26 mouse cellular contexts compared by ENCODE assay signal in the genomic region with DNA sequence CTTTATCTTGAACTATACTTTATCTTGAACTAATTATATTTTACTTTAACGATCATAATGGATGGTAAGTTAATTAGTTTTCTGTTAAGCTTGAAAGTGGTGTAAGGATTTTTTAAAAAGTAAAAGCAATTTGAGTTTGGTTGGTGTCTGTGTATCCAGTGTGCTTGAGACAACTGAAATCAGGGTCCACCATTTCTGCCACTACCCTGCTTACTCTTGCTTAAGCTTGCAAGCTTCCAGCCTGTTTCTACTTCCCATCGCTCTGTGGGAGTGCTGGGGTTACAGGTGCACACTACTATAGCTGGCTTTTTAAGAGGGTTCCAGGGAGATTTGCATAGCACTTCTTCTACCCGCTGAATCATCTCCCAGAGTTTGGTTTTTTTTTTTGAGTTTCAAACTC. TPM values are rescaled to one million over a fixed set of nuclear protein-coding genes. Genes with fewer than 3 reads are reported as not detected.
DNase-seq lines count a peak whose midpoint lies in the region; ATAC-seq and TF ChIP-seq lines count a peak whose summit lies in the region.
"Had no signal": no experiment of that assay in that cellular context is flagged by ENCODE, and none has a peak within 500 bp of the region (broad histone marks: within the 10 kb centered on the region; RNA-seq: fewer than 3 reads in every experiment).

No protein-coding gene starts in this region.

- H3K27me3 ChIP-seq in midbrain, embryonic 11.5 days (ENCODE audit: control insufficient read depth, insufficient read depth, low read length), result no peaks in the 10 kb centered on the region
- H3K27me3 ChIP-seq in midbrain, embryonic 14.5 days (ENCODE audit: control insufficient read depth, insufficient read depth, low read length), result no peaks in the 10 kb centered on the region
- H3K27me3 ChIP-seq in CH12.LX (replicated peaks), result no peaks in the 10 kb centered on the region
- H3K27me3 ChIP-seq: Patski had no signal

- in situ Hi-C loops in CH12.LX (cut with MboI; ENCODE audit: low pct_ligation_motif_present, low pct_unique_long_range_greater_than_20kb, low sequenced_read_pairs), result loop anchor here (10.0 kb wide), 1 partner anchor 105 kb away; the partner anchor contains the start of gene Ranbp6

- DNase-seq in heart, adult 11 months, result peak; percentile 55
- no peak for DNase-seq in heart, postnatal 4 days
- DNase-seq in midbrain, embryonic 11.5 days (ENCODE audit: low spot score, missing footprints), result peak; percentile 69
- no peak for DNase-seq in midbrain, embryonic 14.5 days
- DNase-seq in A20 (ENCODE audit: low read depth, low spot score), result peak; percentile 37
- peak; percentile 4 for DNase-seq in CH12.LX (ENCODE audit: extremely low read depth)
- DNase-seq in adrenal gland, postnatal 36 days, result no peak
- DNase-seq in spleen, postnatal 10 days (ENCODE audit: low spot score in 2 of 2), result no peak
- DNase-seq: adrenal gland, adult 2 months; adrenal gland, adult 8-10 months; adrenal gland, postnatal 10 days; adrenal gland, postnatal 14 days; adrenal gland, postnatal 25 days; B cell, adult 2 months; cerebellum, adult 11 months; cerebellum, adult 11-12 months; cerebellum, adult 18-20 months; cerebellum, adult 2 months; cerebellum, adult 8-10 months had no signal

- no peak overlapping the region for H3K9ac ChIP-seq in midbrain, embryonic 11.5 days (ENCODE audit: low read length)
- no peak overlapping the region for H3K9ac ChIP-seq in midbrain, embryonic 14.5 days (replicated peaks; ENCODE audit: low read length)
- H3K9ac ChIP-seq in CH12.LX (ENCODE audit: insufficient read depth, low read depth), result no peak overlapping the region

- no peaks in the 10 kb centered on the region for H3K9me3 ChIP-seq in midbrain, embryonic 11.5 days (ENCODE audit: control insufficient read depth, low read length)
- no peaks in the 10 kb centered on the region for H3K9me3 ChIP-seq in midbrain, embryonic 14.5 days (ENCODE audit: control insufficient read depth, low read length)
- H3K9me3 ChIP-seq in CH12.LX (replicated peaks; ENCODE audit: low read length), result no peaks in the 10 kb centered on the region
- H3K9me3 ChIP-seq: G1E had no signal

- dilution Hi-C loops in CH12.LX (cut with MboI; ENCODE audit: extremely low pct_ligation_motif_present, extremely low pct_unique_long_range_greater_than_20kb, low sequenced_read_pairs), result no loop called here

- H3K79me2 ChIP-seq in CH12.LX (replicated peaks; ENCODE audit: control insufficient read depth, extremely low read depth, insufficient read depth, poor library complexity, severe bottlenecking), result no peaks in the 10 kb centered on the region

- 82% methylated on average over 3 of the region's 3 CpGs for WGBS in midbrain, embryonic 11.5 days
- 73% methylated on average over 3 of the region's 3 CpGs for WGBS in midbrain, embryonic 14.5 days

- no peak overlapping the region for H3K27ac ChIP-seq in midbrain, embryonic 11.5 days (ENCODE audit: low read depth, low read length)
- H3K27ac ChIP-seq in midbrain, embryonic 14.5 days (replicated peaks; ENCODE audit: low read depth, low read length), result no peak overlapping the region
- H3K27ac ChIP-seq in CH12.LX (ENCODE audit: insufficient read depth, low read depth), result no peak overlapping the region

- H3K4me1 ChIP-seq in midbrain, embryonic 11.5 days (ENCODE audit: control insufficient read depth, insufficient read depth, low read length), result no peaks in the 10 kb centered on the region
- H3K4me1 ChIP-seq in midbrain, embryonic 14.5 days (ENCODE audit: control insufficient read depth, insufficient read depth, low read length), result no peaks in the 10 kb centered on the region
- H3K4me1 ChIP-seq in CH12.LX (ENCODE audit: control insufficient read depth in 1 of 2, insufficient read depth in 2 of 2), result peaks cover 11 to 39% of the 10 kb centered on the region in 2 experiments

- no peak overlapping the region for H3K4me3 ChIP-seq in midbrain, embryonic 11.5 days (ENCODE audit: low read depth, low read length)
- H3K4me3 ChIP-seq in midbrain, embryonic 14.5 days (replicated peaks; ENCODE audit: low read depth, low read length), result no peak overlapping the region
- H3K4me3 ChIP-seq in CH12.LX (replicated peaks in 1 of 3; ENCODE audit: low read depth in 2 of 3, low read length in 2 of 3, poor library complexity in 1 of 3), result no peak overlapping the region

- H3K36me3 ChIP-seq in midbrain, embryonic 11.5 days (ENCODE audit: control insufficient read depth, insufficient read depth, low read length), result no peaks in the 10 kb centered on the region
- no peaks in the 10 kb centered on the region for H3K36me3 ChIP-seq in midbrain, embryonic 14.5 days (ENCODE audit: control insufficient read depth, insufficient read depth, low read length)
- H3K36me3 ChIP-seq in CH12.LX (replicated peaks in 1 of 2; ENCODE audit: control insufficient read depth in 1 of 2, insufficient read depth in 1 of 2, low read length in 1 of 2), result peaks cover 0 to 4% of the 10 kb centered on the region in 2 experiments

- no peak for TF ChIP-seq CTCF in CH12.LX (conservative IDR thresholded peaks at IDR 0.05 in 1 of 2, IDR thresholded peaks at IDR 0.05 in 1 of 2; ENCODE audit: low read depth in 2 of 2, low read length in 2 of 2)

- TF ChIP-seq POLR2A in CH12.LX (IDR thresholded peaks at IDR 0.05; ENCODE audit: low read depth, low read length), result no peak

- no peak overlapping the region for H3K4me2 ChIP-seq in midbrain, embryonic 11.5 days
- no peak overlapping the region for H3K4me2 ChIP-seq in midbrain, embryonic 14.5 days (ENCODE audit: low read length)
- no peak overlapping the region for H3K4me2 ChIP-seq in CH12.LX (ENCODE audit: insufficient read depth, low read depth, poor library complexity, severe bottlenecking)

- no peak for ATAC-seq in midbrain, embryonic 11.5 days (ENCODE audit: low FRiP score)
- ATAC-seq in midbrain, embryonic 14.5 days (ENCODE audit: low FRiP score, low TSS enrichment), result no peak
- ATAC-seq: activated CD4-positive, CD25-positive, alpha-beta regulatory T cell, adult 4 months; CD4-positive, CD25-positive, alpha-beta regulatory T cell, adult 4 months; Patski had no signal

- no peak for TF ChIP-seq RAD21 in CH12.LX (IDR thresholded peaks at IDR 0.05; ENCODE audit: low read depth, low read length)

- no peak for TF ChIP-seq EP300 in CH12.LX (IDR thresholded peaks at IDR 0.05; ENCODE audit: low read length)

TF ChIP-seq in CH12.LX, 34 proteins besides CTCF, POLR2A, EP300 and RAD21:
- TF ChIP-seq HCFC1 (IDR thresholded peaks at IDR 0.05; ENCODE audit: low read depth, low read length), result no peak
- TF ChIP-seq ZNF384 (IDR thresholded peaks at IDR 0.05; ENCODE audit: low read depth, low read length), result peak; percentile 80
TF ChIP-seq in CH12.LX: peak in this region for 1.

RNA-seq across cellular contexts. Expression of gene Mlana, which starts 11.8 kb away (rescaled TPM):
- 1 to 10 TPM; 3.9 to 5.1 TPM for total RNA-seq in heart, postnatal 4 days (2021)
- 0.26 and 0.54 TPM in 2 replicates for polyA plus RNA-seq in midbrain, embryonic 11.5 days (2014; fragmentation: Nextera tagmentation; extraction: Ambion mirVana)
- not detected in 2 replicates for polyA plus RNA-seq in midbrain, embryonic 14.5 days (2014; fragmentation: Nextera tagmentation; extraction: Ambion mirVana)
- total RNA-seq in CH12.LX (2012; rRNA removed) (not detected in 2 replicates), CH12.LX (2014; rRNA removed) (not detected in 2 replicates)
- polyA plus RNA-seq in CH12.LX (2012; ENCODE audit: insufficient read length, low read depth), result not detected in 2 replicates
- not detected for total RNA-seq in adrenal gland, postnatal 36 days (2021)
- total RNA-seq: adrenal gland, adult 18-20 months; adrenal gland, adult 2 months; adrenal gland, adult 8-10 months; adrenal gland, postnatal 10 days; adrenal gland, postnatal 14 days; adrenal gland, postnatal 25 days; adrenal gland, postnatal 4 days; G1E had no signal
- polyA plus RNA-seq: activated CD4-positive, CD25-positive, alpha-beta regulatory T cell, adult 4 months; adrenal gland, adult 2 months; C2C12; CD4-positive, CD25-positive, alpha-beta regulatory T cell, adult 4 months; cerebellum, adult 2 months; G1E had no signal

Comparison
In these comparisons a context has a peak if more than half of its experiments do, and no peak if none do; other contexts are left out.
1. DNase-seq: peak in heart, adult 11 months (single experiment), midbrain, embryonic 11.5 days (single experiment), A20 (single experiment) and CH12.LX (single experiment); none in heart, postnatal 4 days (single experiment), midbrain, embryonic 14.5 days (single experiment), adrenal gland, postnatal 36 days (0 of 2) and spleen, postnatal 10 days (0 of 2).
2. RNA of gene Mlana, which starts 11.8 kb away (total RNA-seq): 3.9 to 5.1 TPM in heart, postnatal 4 days; not detected in CH12.LX and not detected in adrenal gland, postnatal 36 days; every median in the first group is over 4 times any median in the second.